Mouse (Mus musculus) megakaryocyte-erythroid progenitor cell, adult 5-6 weeks (primary cell): ENCODE data around the gene Rtl5. TPM values are rescaled to one million over a fixed set of nuclear protein-coding genes. Genes with fewer than 3 reads are reported as not detected.

Source experiments
- ATAC-seq: replicated peaks from 2 replicates; pipeline ENCODE4 v1.8.0; 2016; ENCODE audit warnings: mild to moderate bottlenecking, inconsistent platforms; ENCODE audit not compliant: severe bottlenecking, poor library complexity, low FRiP score, low TSS enrichment
- total RNA-seq, 2 experiments: library from RNA; stranded (forward) in 1 of 2; stranded (reverse) in 1 of 2; fragments of 200-1000, 215-1000 nt in 1 of 2; fragments of >200 nt in 1 of 2; fragmentation: Nextera tagmentation in 1 of 2; gene quantifications; 2 replicates each; pipeline ENCODE4 v1.2.3; 2014 to 2017

Rtl5 gene
- total RNA-seq, 2 experiments from 2014 or later: 4.6 TPM; not detected in 1

DNA sequence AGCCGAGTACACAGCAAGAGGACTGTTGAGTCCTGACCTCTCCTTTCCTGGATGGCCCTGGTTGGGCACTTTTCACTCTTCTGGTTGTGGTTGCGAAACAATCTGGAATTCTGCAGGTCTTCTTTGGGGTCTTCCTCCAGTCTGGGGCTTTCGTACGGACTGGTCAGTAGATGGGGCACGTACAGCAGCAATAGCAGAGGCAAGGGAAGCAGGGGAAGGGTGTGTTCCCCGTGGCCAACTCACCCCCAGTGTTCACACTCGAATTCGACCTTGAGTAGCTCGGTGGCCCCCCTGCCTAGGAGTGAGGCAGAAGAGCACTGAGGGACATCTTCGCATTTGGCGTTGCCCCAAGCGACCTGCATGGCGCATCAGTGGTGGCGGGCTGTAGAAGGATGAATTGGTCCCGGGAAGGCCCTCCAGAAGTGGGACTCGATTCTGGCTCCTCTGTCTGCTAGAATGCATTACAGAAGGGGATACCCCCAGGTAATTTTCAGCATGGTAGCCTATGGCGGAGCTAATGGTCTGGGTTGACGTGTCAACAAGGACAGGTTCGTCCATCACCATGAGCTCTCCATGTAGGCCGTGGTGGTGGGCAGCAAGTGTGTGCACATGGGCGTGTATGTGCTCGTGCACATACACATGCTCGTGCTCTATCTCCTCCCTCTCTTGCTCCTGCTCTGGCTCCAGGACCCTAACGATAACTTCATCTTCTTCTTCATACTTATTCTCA, 2.1 kb downstream of the Rtl5 start:
- no peak for ATAC-seq

DNA sequence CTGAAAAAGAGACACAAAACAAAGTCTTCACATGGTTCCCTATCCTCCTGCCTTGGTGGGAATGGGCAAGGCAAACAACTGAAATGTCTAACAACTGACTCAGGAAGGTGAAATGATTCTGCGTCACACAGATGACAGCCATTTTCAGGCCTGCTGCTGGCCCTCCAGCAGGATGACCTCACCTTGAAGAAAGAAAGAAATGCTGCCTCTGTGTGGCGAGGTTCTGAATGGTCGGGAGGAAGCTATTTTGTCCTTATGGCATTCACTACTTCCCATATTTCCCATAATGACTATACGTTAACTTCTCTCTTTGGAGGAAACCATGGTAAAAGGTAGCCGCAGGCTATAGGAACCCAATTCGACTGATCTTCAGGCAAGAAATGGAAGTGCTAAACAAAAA, 4.0 kb downstream of the Rtl5 start:
- ATAC-seq: no peak

DNA sequence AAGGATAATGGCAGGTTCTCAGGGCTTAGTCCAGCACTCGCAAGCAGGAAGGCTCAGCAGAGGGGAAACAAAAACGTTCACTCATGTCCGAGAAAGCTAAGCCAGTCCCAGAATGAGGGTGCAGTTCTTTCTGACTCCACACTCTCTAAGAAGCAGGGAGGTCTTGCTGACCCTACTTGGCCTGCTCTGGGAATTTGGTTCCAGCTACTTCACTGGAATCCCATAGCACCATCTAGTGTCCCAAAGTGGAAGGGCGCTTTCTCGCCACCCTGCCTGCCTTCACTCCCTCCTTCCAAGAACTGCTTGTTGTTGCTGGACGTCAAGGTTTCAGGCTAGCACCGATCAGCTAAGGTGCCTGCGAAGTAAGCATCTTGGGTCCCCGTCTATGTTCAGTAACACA, 5.0 kb downstream of the Rtl5 start:
- peak; percentile 71; the same call in 1 of the 2 replicates for ATAC-seq

DNA sequence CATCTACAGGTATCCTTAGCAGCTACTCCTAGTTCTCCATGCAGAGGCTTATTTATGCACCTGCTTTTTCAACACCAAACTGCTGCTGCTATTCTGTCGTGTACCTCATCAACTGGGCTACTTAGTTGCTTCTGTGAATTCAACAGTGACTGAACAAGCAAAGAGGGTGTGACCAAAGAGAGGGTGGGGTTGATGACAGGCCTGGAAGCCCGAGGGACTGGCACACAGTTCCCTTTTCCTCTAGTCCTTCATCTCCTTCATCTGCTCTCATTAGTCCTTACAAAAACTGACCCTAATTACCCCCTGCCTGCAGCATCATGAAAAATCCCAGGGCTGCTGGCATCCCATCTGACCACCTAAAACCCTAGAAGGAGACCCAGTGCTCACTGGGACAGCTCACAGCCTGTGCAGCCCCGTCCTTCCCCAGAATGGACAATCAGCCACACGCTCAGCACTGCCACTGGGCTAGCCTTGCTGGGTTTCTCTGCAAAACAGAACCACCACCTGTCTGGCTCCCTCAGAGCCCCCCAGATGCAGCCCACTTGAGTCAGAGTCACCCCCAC, 5.8 kb downstream of the Rtl5 start:
- no peak for ATAC-seq

DNA sequence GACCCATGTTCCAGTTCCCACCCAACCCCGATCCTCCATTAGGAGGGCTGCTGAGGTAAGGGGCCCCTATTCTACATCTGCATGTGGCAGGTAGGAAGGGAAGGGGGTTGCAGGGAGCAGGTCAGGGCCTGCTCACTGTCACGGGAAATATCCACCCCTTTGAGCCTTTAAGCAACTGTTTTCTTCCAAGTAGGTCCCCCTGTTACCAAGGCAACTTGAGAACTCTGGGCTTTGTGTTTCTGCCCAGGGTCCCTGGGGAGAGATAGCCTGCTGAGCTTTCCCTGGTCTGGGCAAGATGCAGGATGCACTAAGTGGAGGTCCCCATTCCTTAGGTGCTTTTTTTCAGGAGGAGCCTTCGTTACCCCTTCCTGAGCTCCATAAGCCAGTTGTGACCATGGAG, 7.0 kb downstream of the Rtl5 start:
- no peak for ATAC-seq

DNA sequence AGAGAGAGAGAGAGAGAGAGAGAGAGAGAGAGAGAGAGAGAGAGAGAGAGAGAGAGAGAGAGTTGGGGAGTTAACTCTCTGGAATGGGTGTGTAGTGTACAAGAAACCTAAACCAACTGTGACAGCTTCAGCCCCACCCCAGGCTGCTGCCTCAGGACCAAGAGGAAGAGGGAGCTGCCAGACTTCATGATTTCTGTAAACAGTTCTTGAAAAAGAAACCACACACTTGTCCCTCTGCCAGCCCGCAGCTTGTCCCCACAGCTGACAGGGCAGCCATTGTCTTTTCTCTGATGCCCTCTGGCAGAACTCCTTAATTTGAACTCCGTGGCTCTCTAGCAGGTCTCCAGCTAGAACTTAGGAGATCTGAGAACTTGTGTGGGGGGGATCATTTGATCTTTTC, 10.2 kb downstream of the Rtl5 start:
- 0 out of 2 replicates have a peak, but pooled peaks have one; percentile 35 for ATAC-seq

DNA sequence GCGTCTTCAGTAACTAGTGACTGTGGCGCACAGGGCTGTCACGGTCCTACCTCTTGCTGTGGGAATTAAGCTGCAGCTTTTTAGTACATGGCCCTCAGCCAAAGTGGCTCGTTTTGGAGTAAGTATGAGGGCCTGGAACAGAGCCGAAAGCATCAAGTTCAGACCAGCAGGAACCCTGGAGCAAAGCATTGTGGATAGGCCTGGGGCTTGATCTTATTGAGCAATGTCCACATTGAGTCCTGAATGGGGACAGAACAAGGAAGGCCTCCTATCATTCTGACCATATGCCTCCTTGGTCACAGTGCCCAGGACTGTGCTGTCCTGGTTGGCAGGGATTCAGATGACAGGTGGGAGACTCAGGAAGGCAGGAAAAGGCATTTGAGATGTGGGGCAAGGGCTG, 10.9 kb downstream of the Rtl5 start:
- ATAC-seq: peak; percentile 24; the same call in 1 of the 2 replicates

DNA sequence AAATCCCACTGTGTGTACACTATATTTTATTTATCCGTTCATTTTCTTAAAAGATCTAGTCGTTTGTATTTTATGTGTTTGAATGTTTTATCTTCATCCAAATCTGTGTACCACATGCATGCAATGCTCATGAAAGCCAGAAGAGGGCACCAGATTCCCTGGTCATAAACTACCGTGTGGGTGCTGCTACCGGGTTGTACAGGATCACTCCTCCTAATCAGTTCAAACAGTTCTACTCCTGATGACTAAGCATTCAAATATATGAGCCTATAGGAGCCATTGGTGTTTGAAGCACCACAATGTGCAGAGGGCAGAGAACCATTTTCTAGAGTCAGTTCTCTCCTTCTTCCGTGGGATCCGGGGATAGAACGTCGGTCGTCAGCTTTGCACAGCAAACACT, 11.7 kb downstream of the Rtl5 start:
- ATAC-seq: peak; percentile 86

DNA sequence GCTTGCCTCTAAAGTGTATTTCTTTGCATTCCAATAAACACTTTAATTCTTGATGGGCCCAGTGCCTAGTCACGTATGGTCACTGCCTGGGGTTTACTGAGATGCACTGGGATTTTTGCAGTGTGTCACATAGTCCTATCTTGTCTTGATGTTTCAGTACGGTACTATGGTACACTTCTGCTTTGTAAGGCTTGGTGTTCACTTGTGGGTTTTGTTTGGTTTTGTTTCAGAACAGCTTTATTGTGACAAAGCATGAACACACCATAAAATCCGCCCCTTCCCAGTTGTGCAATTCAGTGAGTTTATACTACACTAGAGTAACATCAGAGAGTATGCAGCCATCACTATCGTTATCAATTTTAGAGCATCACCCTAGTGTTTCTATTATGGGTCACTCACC, 17.1 kb downstream of the Rtl5 start:
- ATAC-seq: no peak

DNA sequence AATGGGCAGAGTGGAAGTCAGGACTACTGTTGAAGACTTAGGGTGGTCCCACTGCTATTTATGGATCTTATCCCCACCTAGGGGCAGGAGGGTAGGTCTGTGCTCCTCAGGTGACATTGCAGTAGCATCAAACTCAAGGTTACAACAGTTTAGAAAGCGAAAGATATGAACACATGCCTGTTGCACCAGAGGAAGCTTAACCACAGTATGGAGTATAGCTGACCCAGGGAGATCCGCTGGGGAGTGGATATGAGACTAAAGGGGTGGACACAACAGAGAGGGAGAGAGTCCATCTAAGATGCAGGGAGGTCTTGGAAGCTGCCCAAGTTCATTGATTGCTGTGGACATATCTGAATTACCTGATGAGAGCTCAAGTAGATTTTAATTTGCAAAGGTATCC, 17.7 kb downstream of the Rtl5 start:
- no peak for ATAC-seq

DNA sequence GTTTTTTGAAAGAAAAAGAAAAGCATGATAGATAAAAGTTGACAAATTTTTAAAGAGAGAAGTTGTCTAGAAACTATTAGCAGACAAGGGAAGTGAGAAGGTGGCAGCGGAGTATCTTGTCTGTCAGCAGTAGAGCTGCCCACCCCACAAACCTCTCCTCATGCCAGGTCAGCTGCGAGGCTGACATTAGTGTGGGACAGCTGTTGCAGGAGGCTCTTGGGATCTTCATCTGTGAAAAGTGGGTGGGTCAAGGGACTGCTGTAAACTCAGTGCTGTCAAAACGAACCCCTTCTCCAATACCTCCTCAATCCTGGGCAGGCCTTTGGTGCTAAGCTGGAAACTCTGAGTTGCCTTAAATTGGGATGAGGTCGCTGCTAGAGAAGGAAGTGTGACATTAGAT, 19.9 kb downstream of the Rtl5 start:
- ATAC-seq: no peak

DNA sequence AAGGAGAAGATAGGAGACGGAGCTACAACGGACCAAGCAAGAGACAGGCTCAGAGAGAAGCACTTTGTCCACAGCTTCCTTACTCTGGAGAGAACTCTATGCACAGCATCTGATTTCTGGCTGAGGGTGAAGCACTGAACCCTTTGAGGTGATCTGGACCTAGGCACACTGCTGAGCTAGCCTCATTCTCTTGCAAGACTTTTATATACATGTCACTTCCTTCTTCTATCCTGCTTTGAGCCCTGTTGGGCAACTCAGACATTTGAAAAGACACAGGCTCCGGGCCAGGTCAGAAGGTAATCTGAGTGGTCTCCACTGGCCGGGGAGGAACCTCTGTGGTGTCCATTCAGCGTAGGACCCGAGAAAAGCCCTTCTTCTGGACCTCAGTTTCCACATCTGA, 20.6 kb downstream of the Rtl5 start:
- ATAC-seq: no peak

DNA sequence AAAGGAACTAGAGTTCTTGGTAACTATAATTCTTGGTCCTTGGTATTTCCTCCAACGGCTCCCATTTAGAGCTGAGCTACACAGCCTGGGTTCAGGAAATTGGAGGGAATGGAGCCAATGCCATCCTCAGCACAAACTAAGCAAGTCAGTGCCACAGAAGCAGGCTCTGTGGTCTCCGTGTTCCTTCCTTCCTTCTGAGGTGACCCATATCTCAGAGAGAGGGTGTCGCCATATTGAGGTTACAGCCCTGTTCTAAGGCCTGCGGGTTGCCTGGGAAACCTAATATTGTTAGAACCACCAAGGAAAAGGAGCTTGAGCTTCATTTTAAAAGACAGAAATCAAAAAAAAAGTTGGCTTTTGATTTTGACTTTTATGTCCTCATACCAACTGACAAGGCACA, 28.7 kb downstream of the Rtl5 start:
- peak; percentile 50; the same call in 1 of the 2 replicates for ATAC-seq

DNA sequence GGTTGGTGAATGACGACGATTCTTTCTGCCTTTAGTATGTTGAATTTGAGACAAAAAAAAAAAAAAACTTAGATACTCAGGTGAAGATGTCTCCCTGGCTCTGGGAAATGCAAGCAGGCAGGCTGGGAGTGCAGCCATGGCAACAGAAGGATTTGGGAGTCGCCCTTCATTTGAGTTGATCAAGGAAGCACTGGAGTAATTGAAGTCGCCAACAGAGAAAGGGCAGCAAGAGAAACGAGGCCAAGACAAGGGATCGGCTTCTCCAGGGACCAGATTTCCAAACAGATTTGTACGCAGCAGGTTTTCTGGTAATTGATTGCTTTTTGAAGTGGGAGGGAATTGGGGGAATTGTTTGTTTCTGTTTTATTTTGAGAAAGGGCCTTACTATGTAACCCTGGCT, 29.5 kb downstream of the Rtl5 start:
- no peak for ATAC-seq

DNA sequence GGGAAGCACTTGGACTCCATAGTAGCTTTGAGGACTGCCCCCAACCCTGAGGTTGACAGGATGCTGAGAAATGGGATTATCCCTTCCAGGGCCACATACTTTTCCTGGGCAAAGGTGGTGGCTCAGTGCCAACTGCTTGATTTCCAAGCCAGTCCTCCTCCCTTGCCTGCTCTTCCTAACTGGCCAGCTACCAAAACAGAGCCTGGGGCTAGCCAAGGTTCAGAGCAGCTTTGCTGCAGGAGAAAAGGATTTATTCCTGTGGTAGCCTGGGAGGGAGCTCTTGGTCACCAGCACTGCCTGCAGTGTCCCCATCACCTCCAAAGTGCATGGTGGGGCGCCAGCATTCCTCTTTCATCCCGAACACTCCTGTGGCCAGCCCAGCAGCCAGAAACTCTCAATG, 33.6 kb downstream of the Rtl5 start:
- ATAC-seq: no peak

DNA sequence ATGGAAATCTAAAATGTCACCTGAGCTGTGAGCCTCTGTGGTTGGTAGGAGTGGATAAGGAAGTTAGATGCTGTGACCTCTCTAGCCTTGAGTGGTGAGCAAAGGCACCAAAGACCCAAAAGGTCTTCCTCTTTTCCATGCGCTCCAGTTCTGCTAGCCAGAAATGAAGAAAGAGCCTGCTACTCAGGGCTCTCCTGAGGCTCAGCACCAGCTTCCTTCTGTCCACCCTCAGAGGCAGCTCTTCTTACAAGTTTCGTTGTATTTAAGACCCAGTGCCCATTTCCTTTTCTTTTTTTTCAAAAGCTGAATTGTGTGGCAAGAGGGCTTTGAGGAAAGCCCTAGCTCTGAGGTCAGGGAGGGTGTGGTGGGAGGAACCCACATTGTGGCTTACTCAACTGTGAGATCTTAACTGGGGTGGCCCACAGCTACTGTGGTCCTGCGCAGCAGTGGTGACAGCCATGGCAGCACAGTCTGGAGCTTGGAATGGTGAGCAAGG, 34.2 kb downstream of the Rtl5 start:
- peak; percentile 96 for ATAC-seq

DNA sequence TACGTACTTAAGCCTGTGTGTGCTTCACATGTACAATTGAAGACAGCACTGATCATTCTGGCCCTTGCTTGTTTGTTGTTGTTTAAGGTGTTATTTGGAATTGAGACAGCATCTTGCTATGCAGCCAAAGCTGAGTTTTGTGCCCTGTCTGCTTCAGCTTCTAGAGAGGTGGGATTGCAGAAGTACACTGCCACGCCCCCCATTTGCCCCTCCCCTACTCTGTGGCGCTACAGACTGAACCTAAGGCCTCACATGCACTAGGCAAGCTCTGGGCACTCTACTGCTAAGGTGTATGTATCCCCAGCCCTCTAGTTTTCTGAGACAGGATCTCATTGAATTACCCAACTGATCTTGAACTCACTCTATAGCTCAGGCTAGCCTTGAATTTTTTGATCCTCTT, 35.4 kb downstream of the Rtl5 start:
- ATAC-seq: no peak

DNA sequence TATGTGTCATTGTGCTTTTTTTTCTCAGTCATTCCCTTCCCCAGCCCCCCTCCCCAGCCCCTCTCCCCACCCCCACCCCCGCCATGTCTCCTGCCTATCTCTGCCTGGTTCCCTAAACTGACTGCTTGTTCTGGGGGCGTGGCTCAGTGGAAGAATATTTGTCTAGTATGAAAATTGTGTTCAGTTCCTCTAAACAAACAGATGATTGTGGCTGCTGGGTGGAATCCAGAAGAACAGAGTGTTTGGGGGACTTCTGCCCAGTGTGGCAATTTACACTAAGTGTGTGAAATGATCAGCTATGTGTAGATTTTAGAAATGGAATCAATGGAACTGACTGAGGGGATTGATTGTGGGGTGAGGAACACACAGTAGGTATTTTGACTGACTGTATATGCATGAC, 37.5 kb downstream of the Rtl5 start:
- ATAC-seq: no peak

DNA sequence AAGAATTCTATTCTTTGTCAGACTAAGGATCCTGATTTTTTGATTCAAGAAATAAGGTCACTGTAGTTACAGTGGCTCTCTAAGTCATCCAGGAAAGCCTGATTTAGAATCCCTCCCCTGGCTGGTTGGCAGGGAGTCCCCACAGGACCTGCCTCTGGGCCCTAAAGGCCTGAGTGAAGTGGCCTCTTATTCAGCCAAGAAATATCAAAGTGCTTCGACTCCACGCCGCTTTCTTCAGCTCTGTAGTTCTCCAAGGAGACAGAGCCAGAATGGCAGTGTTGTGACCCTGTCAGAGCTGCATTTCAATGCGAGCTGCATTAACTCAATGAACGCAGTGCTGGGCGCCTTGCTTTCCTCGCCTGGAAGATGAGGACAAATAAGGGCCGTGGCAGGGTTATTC, 38.7 kb downstream of the Rtl5 start:
- no peak for ATAC-seq

DNA sequence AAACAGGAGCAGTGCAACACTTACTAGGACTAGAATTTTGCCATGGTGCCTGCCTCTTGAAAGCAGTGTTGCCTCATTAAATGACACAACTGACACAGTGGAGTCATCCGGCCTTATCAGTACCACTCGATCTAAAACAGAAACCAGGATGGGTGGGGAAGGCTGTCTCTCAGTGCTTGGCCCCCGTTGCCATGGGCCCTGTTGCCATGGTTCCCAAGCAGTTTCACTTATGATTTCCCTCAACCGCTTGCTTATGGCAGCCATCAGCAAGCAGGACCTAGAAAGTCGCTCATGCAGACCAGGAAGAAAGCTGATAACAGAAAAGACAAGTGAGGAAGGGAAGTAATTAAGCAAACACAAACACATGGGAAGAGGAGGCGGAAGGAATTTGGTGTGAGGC, 39.3 kb downstream of the Rtl5 start:
- ATAC-seq: peak; percentile 90

DNA sequence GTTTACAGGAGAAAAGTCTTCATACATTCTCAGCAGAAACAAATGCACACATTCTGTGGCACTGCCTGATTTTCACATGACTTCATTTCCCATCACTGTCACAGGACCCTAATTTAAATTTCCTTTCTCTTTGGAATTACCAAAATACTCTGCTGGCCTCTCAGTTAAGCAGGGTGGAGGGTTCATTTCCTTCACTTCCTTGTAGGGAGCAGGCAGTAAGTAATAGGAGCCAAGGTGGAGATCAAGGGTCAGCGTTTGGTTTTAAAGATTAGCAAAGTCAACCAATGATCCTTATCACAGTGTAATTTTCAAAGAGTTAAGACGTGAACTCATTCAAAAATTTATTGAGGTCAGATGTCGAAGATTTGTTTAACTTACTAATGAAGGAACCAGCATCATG, 46.1 kb downstream of the Rtl5 start:
- ATAC-seq: no peak
